Mouse (Mus musculus) hindbrain, embryonic 14.5 days (tissue): ENCODE data around the gene Trpm2. TPM values are rescaled to one million over a fixed set of nuclear protein-coding genes. Genes with fewer than 3 reads are reported as not detected.

Source experiments
- ATAC-seq: fragments of 200-750 bp; cut with Nextera tagmentation; 2 replicates; pipeline ENCODE4 v1.8.0; 2017; ENCODE audit warnings: moderate number of reproducible peaks, mild to moderate bottlenecking, moderate TSS enrichment, moderate library complexity; ENCODE audit not compliant: low FRiP score
- DNase-seq: peaks from one replicate; pipeline ENCODE4 v3.0.0-alpha.2; 2015; ENCODE audit warnings: low spot score
- H3K27ac ChIP-seq: fragments of 300-500 bp; sonication (generic); 2 replicates; pipeline ENCODE4 v1.5.1; 2014; ENCODE audit warnings: mild to moderate bottlenecking, moderate library complexity
- H3K27me3 ChIP-seq: fragments of 300-500 bp; sonication (generic); 2 replicates; pipeline ENCODE4 v1.6.1; 2014; ENCODE audit warnings: mild to moderate bottlenecking, low read length, mixed read lengths; ENCODE audit not compliant: control insufficient read depth, insufficient read depth
- H3K36me3 ChIP-seq: fragments of 300-500 bp; sonication (generic); replicated peaks from 2 replicates; pipeline ENCODE4 v1.6.1; 2014; ENCODE audit not compliant: control insufficient read depth, insufficient read depth
- H3K4me1 ChIP-seq: fragments of 300-500 bp; sonication (generic); replicated peaks from 2 replicates; pipeline ENCODE4 v1.6.1; 2014; ENCODE audit warnings: antibody characterized with exemption, low read length, mixed read lengths; ENCODE audit not compliant: control insufficient read depth, insufficient read depth
- H3K4me2 ChIP-seq: fragments of 300-500 bp; sonication (generic); replicated peaks from 2 replicates; pipeline ENCODE4 v1.6.1; 2014; ENCODE audit warnings: mild to moderate bottlenecking, moderate library complexity
- H3K4me3 ChIP-seq: fragments of 300-500 bp; sonication (generic); replicated peaks from 2 replicates; pipeline ENCODE4 v1.5.1; 2014; ENCODE audit warnings: mild to moderate bottlenecking, low read length
- H3K9ac ChIP-seq: fragments of 300-500 bp; sonication (generic); 2 replicates; pipeline ENCODE4 v1.6.1; 2014
- H3K9me3 ChIP-seq: fragments of 300-500 bp; sonication (generic); 2 replicates; pipeline ENCODE4 v1.6.1; 2016; ENCODE audit warnings: low read length; ENCODE audit not compliant: control insufficient read depth
- WGBS: fragments of 180-500 bp; shearing (Covaris S2); extraction: QIAGEN DNeasy Blood & Tissue Kit; methylation state at CpG from one replicate; pipeline ENCODE4 v1.1.7; 2014; 5-methylcytosine and 5-hydroxymethylcytosine counted together
- polyA plus RNA-seq: library from polyadenylated mRNA; unstranded; fragments of >200 nt; fragmentation: Nextera tagmentation; extraction: Ambion mirVana; gene quantifications from 2 replicates; pipeline ENCODE4 v1.2.1, GENCODE M21; 2014

The Trpm2 gene
- polyA plus RNA-seq, 1 experiment from 2014 or later: 6.3 TPM

DNA sequence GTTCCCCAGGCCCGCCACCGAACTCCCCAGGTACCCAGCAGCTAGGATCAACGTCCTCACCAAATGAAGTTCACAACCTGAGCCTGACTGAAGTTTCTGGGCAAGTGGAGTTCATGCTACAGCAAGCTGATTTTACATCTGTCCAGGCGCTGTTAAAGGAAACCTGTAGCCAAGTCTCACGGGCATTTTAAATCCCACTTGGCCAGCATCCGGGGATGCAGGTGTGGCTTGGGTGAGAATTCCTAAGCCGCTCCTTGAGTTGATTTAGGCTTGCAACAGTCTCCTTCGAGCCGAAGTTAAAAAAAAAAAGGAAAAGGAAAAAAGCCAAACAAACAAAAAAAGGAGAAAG lies 39.6 kb upstream of the Trpm2 start, which contains the start of gene Pfkl:
Gene Pfkl (minus strand): TSS at position 139 of the 349 bp plus-strand sequence.
- Histone ChIP-seq H3K4me2 (peak within 1 kb of the TSS; percentile 83), H3K27ac (peak within 1 kb of the TSS; percentile 94), H3K9me3 (no peaks in the 10 kb centered on the region), H3K4me1 (peaks cover 21% of the 10 kb centered on the region), H3K27me3 (no peaks in the 10 kb centered on the region), H3K4me3 (peak within 1 kb of the TSS; percentile 77), H3K36me3 (no peaks in the 10 kb centered on the region), H3K9ac (peak within 1 kb of the TSS; percentile 87)
- WGBS: 2% methylated on average over 9 of the region's 9 CpGs
- no peak for ATAC-seq
- DNase-seq: no peak

- H3K9ac ChIP-seq: peak overlapping the region; percentile 87
- under 1% methylated on average over 59 of the region's 59 CpGs for WGBS
- ATAC-seq: peak; percentile 95
- no peaks in the 10 kb centered on the region for H3K36me3 ChIP-seq
- H3K4me3 ChIP-seq: peak overlapping the region; percentile 77
- peak overlapping the region; percentile 94 for H3K27ac ChIP-seq
- no peaks in the 10 kb centered on the region for H3K9me3 ChIP-seq
- peak; percentile 91 for DNase-seq
- H3K27me3 ChIP-seq: no peaks in the 10 kb centered on the region
- H3K4me1 ChIP-seq: peaks cover 21% of the 10 kb centered on the region
- H3K4me2 ChIP-seq: peak overlapping the region; percentile 83
Measured at GRCm38 (mm10) chr10:78009184-78009944, 39.0 kb upstream of the Trpm2 start.

- peak overlapping the region; percentile 83 for H3K4me2 ChIP-seq
- H3K9ac ChIP-seq: peak overlapping the region; percentile 87
- peak overlapping the region; percentile 77; the same call in 1 of the 2 replicates for H3K4me3 ChIP-seq
- 85% methylated on average over 3 of the region's 3 CpGs for WGBS
- H3K9me3 ChIP-seq: no peaks in the 10 kb centered on the region
- H3K36me3 ChIP-seq: no peaks in the 10 kb centered on the region
- DNase-seq: no peak
- H3K27me3 ChIP-seq: no peaks in the 10 kb centered on the region
- ATAC-seq: no peak
- peaks cover 21% of the 10 kb centered on the region for H3K4me1 ChIP-seq
- H3K27ac ChIP-seq: no peak overlapping the region
Measured at GRCm38 (mm10) chr10:78008169-78008568, 37.8 kb upstream of the Trpm2 start.

DNA sequence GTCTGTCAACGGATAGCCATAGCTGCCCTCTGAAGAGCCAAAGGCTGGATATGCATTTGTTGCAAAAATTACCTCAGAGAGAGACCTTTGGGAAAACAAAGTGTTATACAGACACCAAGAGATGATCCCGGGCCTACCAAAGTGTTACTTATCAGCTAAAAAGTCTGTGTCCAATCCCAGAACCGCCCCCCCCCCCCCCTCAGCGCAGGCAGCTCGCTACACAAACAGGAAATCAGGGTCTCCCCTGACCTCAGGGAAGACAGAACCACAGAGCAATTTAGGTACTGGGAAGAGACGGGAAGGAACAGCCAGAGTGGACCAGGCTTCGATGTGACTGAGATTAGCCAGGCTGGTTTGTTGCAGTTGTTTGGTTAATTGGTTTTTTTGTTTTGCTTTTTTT lies 36.8 kb upstream of the Trpm2 start:
- ATAC-seq (no peak), DNase-seq (no peak)
- Histone ChIP-seq H3K9me3 (no peaks in the 10 kb centered on the region), H3K4me2 (0 out of 2 replicates have a peak overlapping the region, but pooled peaks have one; percentile 13), H3K9ac (no peak overlapping the region), H3K27me3 (no peaks in the 10 kb centered on the region), H3K4me1 (peaks cover 21% of the 10 kb centered on the region), H3K4me3 (no peak overlapping the region), H3K27ac (no peak overlapping the region), H3K36me3 (peaks cover 8% of the 10 kb centered on the region; the same call in 1 of the 2 replicates)
- WGBS: 55% methylated on average over 7 of the region's 7 CpGs

DNA sequence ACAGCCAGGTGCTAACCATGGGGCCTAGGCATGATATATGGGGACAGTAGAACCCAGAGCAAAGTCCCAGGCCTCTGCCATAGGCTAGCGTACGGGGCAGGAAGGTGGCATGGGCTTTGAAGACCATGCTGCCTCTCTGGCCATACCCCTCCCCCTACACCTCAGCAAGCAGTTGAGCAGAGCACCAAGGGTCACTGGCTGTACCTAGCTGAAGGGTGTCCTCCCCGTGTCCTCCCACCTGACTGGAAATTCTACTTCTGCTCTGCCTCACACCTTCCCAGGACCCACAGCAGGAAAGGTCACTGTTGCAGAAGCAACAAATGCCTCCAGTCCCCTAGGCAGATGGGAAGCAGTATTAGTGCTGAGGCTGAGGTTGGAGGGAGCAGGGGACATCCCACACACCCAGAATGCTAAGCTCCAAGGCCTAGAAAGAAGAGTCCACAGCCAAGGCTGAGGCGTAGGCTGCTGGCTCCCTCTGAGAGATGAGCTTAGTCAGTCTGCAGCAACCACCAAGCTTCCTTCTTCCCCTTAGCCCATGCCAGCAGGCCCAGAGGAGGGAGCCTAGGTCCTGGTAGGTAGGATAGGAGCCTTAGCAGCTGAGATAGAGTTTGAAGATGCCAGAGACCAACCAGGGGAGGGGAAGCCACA lies 35.6 kb upstream of the Trpm2 start:
- 91% methylated on average over 4 of the region's 4 CpGs for WGBS
- Histone ChIP-seq H3K4me1 (peaks cover 21% of the 10 kb centered on the region), H3K27me3 (no peaks in the 10 kb centered on the region), H3K27ac (no peak overlapping the region), H3K9ac (no peak overlapping the region), H3K9me3 (no peaks in the 10 kb centered on the region), H3K4me2 (no peak overlapping the region), H3K4me3 (no peak overlapping the region), H3K36me3 (peaks cover 18% of the 10 kb centered on the region)
- ATAC-seq: no peak
- no peak for DNase-seq

DNA sequence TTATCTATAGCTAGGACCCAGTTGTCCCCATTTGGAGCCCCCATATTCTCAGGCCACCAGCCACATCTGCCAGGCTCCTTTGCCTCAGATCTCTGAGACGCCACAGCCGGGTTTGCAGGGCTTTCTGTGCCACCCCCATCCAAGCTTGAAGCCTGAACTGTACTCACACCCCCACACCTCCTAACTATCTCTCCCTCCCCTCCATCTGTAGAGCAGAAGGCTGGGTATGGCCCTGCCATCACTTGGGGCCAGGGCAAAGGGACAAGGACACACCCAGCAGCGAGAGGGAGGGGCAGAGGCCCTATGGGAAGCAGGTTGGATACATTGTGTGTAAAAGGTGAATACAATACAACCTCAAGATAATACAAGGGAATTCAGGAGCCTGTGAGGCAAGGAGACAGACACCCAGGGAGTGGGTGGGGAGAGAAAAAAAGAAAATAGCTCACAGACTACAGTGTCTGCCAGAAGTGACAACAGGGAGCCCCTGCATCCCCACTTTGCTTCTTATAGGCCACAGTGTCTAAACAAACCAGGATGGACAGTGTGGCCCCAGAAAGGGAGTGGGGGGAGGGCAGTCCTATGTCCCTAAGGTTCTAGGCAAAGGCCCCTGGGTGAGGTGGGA lies 34.2 kb upstream of the Trpm2 start:
- Histone ChIP-seq H3K36me3 (peaks cover 31% of the 10 kb centered on the region), H3K27ac (no peak overlapping the region)

DNA sequence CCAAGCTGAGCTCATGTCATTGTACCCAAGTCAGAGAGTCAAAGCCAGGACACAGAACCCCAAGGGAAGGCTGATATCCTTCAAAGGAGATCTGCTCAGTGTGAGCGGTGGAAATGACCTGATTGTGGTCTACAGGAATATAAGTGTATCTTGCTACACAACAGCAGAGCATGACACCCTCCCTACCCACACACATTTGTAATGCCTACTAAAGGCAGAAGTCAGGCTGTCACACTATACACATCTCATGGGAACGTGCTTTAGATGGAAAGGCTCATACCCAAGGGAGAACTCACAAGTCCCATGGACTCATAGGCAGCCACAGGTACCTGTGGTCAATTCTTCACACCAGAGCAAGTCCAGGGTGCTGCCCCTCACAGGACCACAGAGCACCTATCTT lies 32.0 kb upstream of the Trpm2 start:
- Histone ChIP-seq H3K36me3 (peaks cover 54% of the 10 kb centered on the region), H3K4me3 (no peak overlapping the region), H3K9me3 (no peaks in the 10 kb centered on the region), H3K27me3 (no peaks in the 10 kb centered on the region), H3K27ac (no peak overlapping the region), H3K4me2 (no peak overlapping the region), H3K9ac (no peak overlapping the region), H3K4me1 (peaks cover 6% of the 10 kb centered on the region; the same call in 1 of the 2 replicates)
- 95% methylated on average over 2 of the region's 2 CpGs for WGBS
- ATAC-seq (no peak), DNase-seq (no peak)

More for the DNA sequence above, 34.2 kb upstream of the Trpm2 start:
- no peak for DNase-seq
- Histone ChIP-seq H3K4me3 (no peak overlapping the region), H3K4me1 (peaks cover 21% of the 10 kb centered on the region), H3K9ac (no peak overlapping the region), H3K27me3 (no peaks in the 10 kb centered on the region), H3K9me3 (no peaks in the 10 kb centered on the region), H3K4me2 (no peak overlapping the region)
- no peak for ATAC-seq
- WGBS: 85% methylated on average over 3 of the region's 3 CpGs

DNA sequence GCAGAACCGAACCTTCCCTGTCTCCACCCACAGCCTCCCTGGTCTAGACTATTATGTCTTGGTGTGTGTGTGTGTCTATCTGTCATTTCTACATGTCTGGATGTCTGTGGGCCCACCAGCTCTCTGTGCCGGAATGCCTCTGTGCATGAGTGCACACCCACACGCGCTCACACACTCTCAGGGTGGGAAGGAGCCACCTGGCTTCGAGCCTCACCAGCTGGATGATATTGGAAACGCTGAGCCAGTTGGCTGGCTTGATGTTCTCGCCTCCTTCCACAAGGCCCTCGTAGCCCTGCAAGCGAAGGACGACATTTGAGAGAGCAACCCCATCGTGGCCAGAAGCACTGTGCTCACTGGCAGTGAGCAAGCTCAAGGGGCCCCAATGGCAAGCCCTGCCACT lies 31.4 kb upstream of the Trpm2 start:
- Histone ChIP-seq H3K27me3 (no peaks in the 10 kb centered on the region), H3K9me3 (no peaks in the 10 kb centered on the region), H3K4me1 (peaks cover 3% of the 10 kb centered on the region; the same call in 1 of the 2 replicates), H3K27ac (no peak overlapping the region), H3K4me3 (no peak overlapping the region), H3K4me2 (no peak overlapping the region), H3K9ac (no peak overlapping the region), H3K36me3 (peaks cover 59% of the 10 kb centered on the region)
- DNase-seq: no peak
- ATAC-seq: no peak
- WGBS: 90% methylated on average over 11 of the region's 11 CpGs

- no peak for DNase-seq
- 93% methylated on average over 5 of the region's 5 CpGs for WGBS
- no peak overlapping the region for H3K4me3 ChIP-seq
- no peak for ATAC-seq
- no peak overlapping the region for H3K9ac ChIP-seq
- H3K27me3 ChIP-seq: no peaks in the 10 kb centered on the region
- H3K4me2 ChIP-seq: no peak overlapping the region
- no peaks in the 10 kb centered on the region for H3K4me1 ChIP-seq
- H3K27ac ChIP-seq: no peak overlapping the region
- no peaks in the 10 kb centered on the region for H3K9me3 ChIP-seq
- peaks cover 75% of the 10 kb centered on the region for H3K36me3 ChIP-seq
Measured at GRCm38 (mm10) chr10:78000200-78000599, 29.8 kb upstream of the Trpm2 start.
